Mouse (Mus musculus): ENCODE results near the gene Dnlz. TPM values are rescaled to one million over a fixed set of nuclear protein-coding genes. Genes with fewer than 3 reads are reported as not detected.

The Dnlz gene
- polyA plus RNA-seq, 1 experiment from 2014 or later, result 25.1 TPM

DNA sequence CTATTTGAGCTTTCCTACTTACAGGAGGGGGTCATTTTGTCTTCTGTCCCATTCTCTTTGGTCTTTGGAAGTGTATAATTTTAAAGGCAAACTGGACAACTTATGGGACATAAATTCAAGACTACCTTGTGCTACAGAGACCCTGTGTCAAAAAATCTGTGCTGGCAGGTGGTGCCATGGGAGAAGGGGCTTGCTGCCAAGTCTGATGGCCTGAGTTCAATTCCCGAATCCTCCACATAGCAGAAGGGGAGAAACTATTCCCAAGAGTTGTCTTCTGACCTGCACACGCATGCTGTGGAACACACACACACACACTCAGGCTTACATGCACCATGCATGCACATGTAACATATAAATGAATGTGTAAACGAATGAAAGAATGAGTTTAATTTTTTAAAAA, 45.2 kb downstream of the Dnlz start:
- DNase-seq (ENCODE audit: low spot score), result no peak
- H3K4me1 ChIP-seq (ENCODE audit: control insufficient read depth, insufficient read depth, low read length), result peaks cover 6% of the 10 kb centered on the region; the same call in 1 of the 2 replicates
- H3K4me2 ChIP-seq (ENCODE audit: low read depth, low read length), result no peak overlapping the region
- no peak overlapping the region for H3K4me3 ChIP-seq (ENCODE audit: low read depth, low read length)
- no peaks in the 10 kb centered on the region for H3K9me3 ChIP-seq (replicated peaks; ENCODE audit: control insufficient read depth, low read length)
- H3K9ac ChIP-seq (replicated peaks; ENCODE audit: low read length), result no peak overlapping the region
- no peaks in the 10 kb centered on the region for H3K36me3 ChIP-seq (replicated peaks; ENCODE audit: control insufficient read depth, insufficient read depth, low read depth, low read length)
- H3K27me3 ChIP-seq (ENCODE audit: control insufficient read depth, insufficient read depth, low read length), result no peaks in the 10 kb centered on the region
- ATAC-seq (replicated peaks; ENCODE audit: insufficient number of reproducible peaks, low FRiP score, low TSS enrichment, low read depth), result no peak
- H3K27ac ChIP-seq (replicated peaks; ENCODE audit: low read depth, low read length), result no peak overlapping the region
- 90% methylated on average over 3 of the region's 3 CpGs for WGBS

DNA sequence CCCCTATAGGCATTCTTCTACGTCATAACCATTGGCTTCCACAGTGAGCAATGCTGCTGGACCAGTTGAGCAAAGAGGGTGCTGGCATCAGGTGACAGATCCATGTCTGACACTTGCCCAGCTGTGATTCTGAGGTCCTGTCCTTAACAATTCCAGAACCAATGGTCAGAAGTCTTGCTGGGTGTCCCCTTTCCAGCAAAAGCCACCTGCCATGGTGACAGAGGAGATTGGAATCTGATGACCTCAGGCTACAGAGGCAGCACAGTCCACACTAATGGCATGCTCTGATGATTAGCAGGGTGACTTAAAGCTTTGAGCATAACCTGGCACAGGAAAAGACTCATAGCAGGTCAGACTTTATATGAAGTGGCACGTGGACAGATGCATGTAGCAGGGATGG, 46.4 kb downstream of the Dnlz start:
- DNase-seq (ENCODE audit: low spot score) (no peak), ATAC-seq (replicated peaks; ENCODE audit: insufficient number of reproducible peaks, low FRiP score, low TSS enrichment, low read depth) (no peak)
- Histone ChIP-seq H3K9ac (replicated peaks; ENCODE audit: low read length) (no peak overlapping the region), H3K9me3 (replicated peaks; ENCODE audit: control insufficient read depth, low read length) (no peaks in the 10 kb centered on the region), H3K4me1 (ENCODE audit: control insufficient read depth, insufficient read depth, low read length) (peaks cover 6% of the 10 kb centered on the region; the same call in 1 of the 2 replicates), H3K4me3 (ENCODE audit: low read depth, low read length) (no peak overlapping the region), H3K4me2 (ENCODE audit: low read depth, low read length) (no peak overlapping the region), H3K27ac (replicated peaks; ENCODE audit: low read depth, low read length) (no peak overlapping the region), H3K27me3 (ENCODE audit: control insufficient read depth, insufficient read depth, low read length) (no peaks in the 10 kb centered on the region), H3K36me3 (replicated peaks; ENCODE audit: control insufficient read depth, insufficient read depth, low read depth, low read length) (no peaks in the 10 kb centered on the region)
- WGBS, result 75% methylated on average over 2 of the region's 2 CpGs

DNA sequence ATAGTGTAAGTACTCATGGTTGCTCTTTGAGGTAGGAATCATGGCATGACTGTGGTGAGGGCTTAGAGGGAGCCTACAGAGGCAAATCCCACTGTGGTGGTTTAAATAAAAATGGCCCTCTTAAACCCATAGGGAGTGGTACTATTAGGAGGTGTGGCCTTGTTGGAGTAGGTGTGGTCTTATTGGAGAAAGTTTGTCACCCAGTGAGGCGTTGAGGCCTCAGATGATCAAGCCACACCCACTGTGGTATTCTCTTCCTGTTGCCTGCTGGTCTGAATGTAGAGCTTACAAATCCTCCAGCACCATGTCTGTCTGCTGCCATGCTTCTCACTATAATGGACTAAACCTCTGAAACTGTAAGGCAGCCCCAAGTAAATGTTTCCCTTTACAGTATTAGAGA, 47.2 kb downstream of the Dnlz start:
- 76% methylated on average over 1 of the region's 1 CpGs for WGBS
- H3K36me3 ChIP-seq (replicated peaks; ENCODE audit: control insufficient read depth, insufficient read depth, low read depth, low read length), result no peaks in the 10 kb centered on the region
- ATAC-seq (replicated peaks; ENCODE audit: insufficient number of reproducible peaks, low FRiP score, low TSS enrichment, low read depth) (no peak), DNase-seq (ENCODE audit: low spot score) (no peak)
- H3K27ac ChIP-seq (replicated peaks; ENCODE audit: low read depth, low read length), result no peak overlapping the region
- H3K4me1 ChIP-seq (ENCODE audit: control insufficient read depth, insufficient read depth, low read length), result peaks cover 6% of the 10 kb centered on the region; the same call in 1 of the 2 replicates
- no peak overlapping the region for H3K9ac ChIP-seq (replicated peaks; ENCODE audit: low read length)
- no peaks in the 10 kb centered on the region for H3K27me3 ChIP-seq (ENCODE audit: control insufficient read depth, insufficient read depth, low read length)
- H3K4me3 ChIP-seq (ENCODE audit: low read depth, low read length), result no peak overlapping the region
- H3K9me3 ChIP-seq (replicated peaks; ENCODE audit: control insufficient read depth, low read length), result no peaks in the 10 kb centered on the region
- no peak overlapping the region for H3K4me2 ChIP-seq (ENCODE audit: low read depth, low read length)

DNA sequence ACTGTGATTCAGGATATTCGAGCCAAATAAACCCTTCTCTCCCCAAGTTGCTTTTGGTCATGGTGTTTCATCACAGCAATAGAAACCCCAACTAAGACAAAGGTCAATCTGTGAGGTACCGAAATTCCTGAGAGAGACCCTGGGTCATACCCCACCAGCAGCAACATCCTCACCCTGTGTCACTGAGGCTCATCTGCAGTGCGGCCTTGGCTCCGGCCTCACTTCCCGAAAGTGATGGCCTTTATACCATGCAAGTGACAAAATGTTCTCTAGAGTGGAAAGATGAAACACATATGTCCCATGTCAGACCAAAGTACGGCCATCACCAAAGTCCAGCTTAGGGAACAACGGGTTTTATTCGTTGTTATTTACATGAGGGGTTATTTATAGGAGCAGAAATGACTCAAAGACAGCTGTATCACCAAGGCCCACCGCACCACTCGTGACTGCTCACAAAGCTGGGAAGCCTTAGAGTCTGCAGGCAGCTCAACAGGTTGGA, 49.9 kb downstream of the Dnlz start:
- no peak overlapping the region for H3K9ac ChIP-seq (replicated peaks; ENCODE audit: low read length)
- no peak overlapping the region for H3K4me2 ChIP-seq (ENCODE audit: low read depth, low read length)
- DNase-seq (ENCODE audit: low spot score) (no peak), ATAC-seq (replicated peaks; ENCODE audit: insufficient number of reproducible peaks, low FRiP score, low TSS enrichment, low read depth) (no peak)
- H3K27ac ChIP-seq (replicated peaks; ENCODE audit: low read depth, low read length), result no peak overlapping the region
- 83% methylated on average over 10 of the region's 10 CpGs for WGBS
- no peaks in the 10 kb centered on the region; the same call in 1 of the 2 replicates for H3K4me1 ChIP-seq (ENCODE audit: control insufficient read depth, insufficient read depth, low read length)
- no peaks in the 10 kb centered on the region for H3K9me3 ChIP-seq (replicated peaks; ENCODE audit: control insufficient read depth, low read length)
- H3K27me3 ChIP-seq (ENCODE audit: control insufficient read depth, insufficient read depth, low read length), result no peaks in the 10 kb centered on the region
- no peak overlapping the region for H3K4me3 ChIP-seq (ENCODE audit: low read depth, low read length)
- H3K36me3 ChIP-seq (replicated peaks; ENCODE audit: control insufficient read depth, insufficient read depth, low read depth, low read length), result no peaks in the 10 kb centered on the region

DNA sequence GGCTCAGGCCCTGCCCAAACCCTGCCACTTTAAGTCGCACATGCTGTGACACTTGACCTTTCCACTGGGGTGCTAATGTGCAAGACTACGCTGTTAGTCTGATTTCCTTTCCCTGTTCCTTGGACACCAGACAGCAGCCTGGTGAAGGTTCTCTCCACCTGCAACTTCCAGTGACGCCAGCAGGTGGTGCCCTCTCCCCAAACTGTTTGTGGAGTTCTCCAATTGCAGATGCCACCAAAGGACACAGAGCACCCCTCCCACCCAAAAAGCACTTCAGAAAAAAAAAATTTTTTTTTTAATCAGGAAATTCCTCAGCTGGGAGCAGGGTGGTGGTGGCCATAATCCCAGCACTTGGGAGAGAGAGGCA, 51.1 kb downstream of the Dnlz start:
- ATAC-seq (replicated peaks; ENCODE audit: insufficient number of reproducible peaks, low FRiP score, low TSS enrichment, low read depth) (no peak), DNase-seq (ENCODE audit: low spot score) (peak; percentile 92)
- Histone ChIP-seq H3K27me3 (ENCODE audit: control insufficient read depth, insufficient read depth, low read length) (no peaks in the 10 kb centered on the region), H3K27ac (replicated peaks; ENCODE audit: low read depth, low read length) (no peak overlapping the region), H3K9me3 (replicated peaks; ENCODE audit: control insufficient read depth, low read length) (no peaks in the 10 kb centered on the region), H3K4me2 (ENCODE audit: low read depth, low read length) (no peak overlapping the region), H3K9ac (replicated peaks; ENCODE audit: low read length) (no peak overlapping the region), H3K36me3 (replicated peaks; ENCODE audit: control insufficient read depth, insufficient read depth, low read depth, low read length) (no peaks in the 10 kb centered on the region), H3K4me3 (ENCODE audit: low read depth, low read length) (no peak overlapping the region), H3K4me1 (ENCODE audit: control insufficient read depth, insufficient read depth, low read length) (no peaks in the 10 kb centered on the region; the same call in 1 of the 2 replicates)
- WGBS, result 0% methylated on average over 3 of the region's 3 CpGs

DNA sequence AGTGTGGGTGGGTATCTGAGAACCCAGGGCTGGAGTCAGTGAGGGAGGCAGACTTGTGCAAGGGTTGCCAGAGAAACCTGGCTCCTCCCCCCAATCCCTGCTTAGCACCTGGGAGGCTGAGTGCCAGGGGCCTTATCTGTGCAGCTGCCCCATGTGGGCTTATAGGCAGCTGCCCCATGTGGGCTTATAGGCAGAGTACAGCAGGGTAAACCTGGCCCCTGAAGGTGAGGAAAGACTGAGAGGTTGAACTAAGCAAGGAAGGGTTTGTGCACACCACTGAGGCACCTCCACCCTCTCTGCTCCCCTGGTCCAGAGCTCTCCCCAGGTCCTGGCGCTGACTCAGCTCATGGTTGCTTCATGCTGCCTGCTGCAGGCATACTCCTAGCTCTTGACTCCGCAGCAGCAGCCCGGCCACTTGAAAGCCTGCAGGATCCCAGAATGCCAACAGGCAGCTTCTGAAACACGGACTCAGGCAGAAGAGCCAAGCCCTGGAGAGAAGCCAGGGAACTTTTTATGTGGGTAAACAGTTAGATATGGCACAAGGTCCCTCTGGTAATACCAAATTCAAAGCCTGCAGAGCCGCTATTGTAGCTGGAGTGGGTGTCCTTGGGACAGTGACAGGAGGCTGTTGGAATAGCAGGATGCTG, 51.6 kb downstream of the Dnlz start:
- no peaks in the 10 kb centered on the region for H3K27me3 ChIP-seq (ENCODE audit: control insufficient read depth, insufficient read depth, low read length)
- H3K9me3 ChIP-seq (replicated peaks; ENCODE audit: control insufficient read depth, low read length), result no peaks in the 10 kb centered on the region
- WGBS, result 45% methylated on average over 5 of the region's 5 CpGs
- H3K4me2 ChIP-seq (ENCODE audit: low read depth, low read length), result no peak overlapping the region
- DNase-seq (ENCODE audit: low spot score) (no peak), ATAC-seq (replicated peaks; ENCODE audit: insufficient number of reproducible peaks, low FRiP score, low TSS enrichment, low read depth) (no peak; the same call in 1 of the 2 replicates)
- no peak overlapping the region for H3K4me3 ChIP-seq (ENCODE audit: low read depth, low read length)
- no peaks in the 10 kb centered on the region for H3K36me3 ChIP-seq (replicated peaks; ENCODE audit: control insufficient read depth, insufficient read depth, low read depth, low read length)
- H3K9ac ChIP-seq (replicated peaks; ENCODE audit: low read length), result no peak overlapping the region
- H3K4me1 ChIP-seq (ENCODE audit: control insufficient read depth, insufficient read depth, low read length), result no peaks in the 10 kb centered on the region; the same call in 1 of the 2 replicates
- H3K27ac ChIP-seq (replicated peaks; ENCODE audit: low read depth, low read length), result no peak overlapping the region

DNA sequence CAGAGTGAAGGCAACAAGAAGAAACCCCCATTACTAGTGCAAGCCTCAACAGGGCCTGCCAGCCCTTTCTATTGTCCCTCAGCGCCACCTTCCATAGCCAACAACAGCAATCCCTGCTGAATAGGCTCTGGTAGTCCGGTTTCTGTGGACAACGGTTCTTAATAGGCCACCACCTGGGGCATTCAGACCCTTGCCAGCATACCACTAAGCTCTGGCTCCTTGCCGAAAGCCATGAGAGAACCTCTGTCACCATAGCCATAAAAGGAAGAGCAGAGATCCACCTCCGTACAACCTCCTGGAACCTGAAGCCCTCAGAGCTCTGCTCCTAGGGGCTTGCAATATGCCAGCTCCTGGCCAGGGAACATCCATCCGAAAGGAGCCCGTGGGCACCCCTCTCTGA, 52.6 kb downstream of the Dnlz start:
- H3K36me3 ChIP-seq (replicated peaks; ENCODE audit: control insufficient read depth, insufficient read depth, low read depth, low read length), result no peaks in the 10 kb centered on the region
- H3K9ac ChIP-seq (replicated peaks; ENCODE audit: low read length), result no peak overlapping the region
- H3K4me1 ChIP-seq (ENCODE audit: control insufficient read depth, insufficient read depth, low read length), result no peaks in the 10 kb centered on the region; the same call in 1 of the 2 replicates
- no peaks in the 10 kb centered on the region for H3K9me3 ChIP-seq (replicated peaks; ENCODE audit: control insufficient read depth, low read length)
- H3K27ac ChIP-seq (replicated peaks; ENCODE audit: low read depth, low read length), result no peak overlapping the region
- no peak overlapping the region for H3K4me3 ChIP-seq (ENCODE audit: low read depth, low read length)
- no peaks in the 10 kb centered on the region for H3K27me3 ChIP-seq (ENCODE audit: control insufficient read depth, insufficient read depth, low read length)
- ATAC-seq (replicated peaks; ENCODE audit: insufficient number of reproducible peaks, low FRiP score, low TSS enrichment, low read depth) (no peak), DNase-seq (ENCODE audit: low spot score) (no peak)
- H3K4me2 ChIP-seq (ENCODE audit: low read depth, low read length), result no peak overlapping the region
- 36% methylated on average over 7 of the region's 7 CpGs for WGBS

DNA sequence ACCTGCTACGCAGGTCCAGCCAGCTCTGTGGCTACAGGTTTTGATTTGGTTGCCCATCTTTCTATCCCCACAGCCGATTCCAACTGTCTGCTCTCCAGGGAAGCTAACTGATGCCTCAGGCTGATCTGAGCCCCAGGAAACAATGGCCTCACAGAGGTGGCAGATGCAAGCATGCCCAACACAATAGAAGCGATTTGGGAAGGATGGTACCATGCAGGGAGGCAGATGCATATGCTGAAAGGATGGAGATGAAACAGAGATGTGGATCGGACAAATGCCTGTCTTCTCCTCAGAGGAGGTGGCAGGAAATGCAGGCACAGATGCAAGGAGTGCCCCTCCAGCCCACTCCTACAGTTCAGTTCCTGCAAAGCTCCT, 53.1 kb downstream of the Dnlz start:
- Histone ChIP-seq H3K4me1 (ENCODE audit: control insufficient read depth, insufficient read depth, low read length) (no peaks in the 10 kb centered on the region; the same call in 1 of the 2 replicates), H3K4me3 (ENCODE audit: low read depth, low read length) (no peak overlapping the region), H3K9me3 (replicated peaks; ENCODE audit: control insufficient read depth, low read length) (no peaks in the 10 kb centered on the region), H3K36me3 (replicated peaks; ENCODE audit: control insufficient read depth, insufficient read depth, low read depth, low read length) (no peaks in the 10 kb centered on the region), H3K27ac (replicated peaks; ENCODE audit: low read depth, low read length) (no peak overlapping the region), H3K4me2 (ENCODE audit: low read depth, low read length) (no peak overlapping the region), H3K9ac (replicated peaks; ENCODE audit: low read length) (peak overlapping the region; percentile 25; the same call in 1 of the 2 replicates), H3K27me3 (ENCODE audit: control insufficient read depth, insufficient read depth, low read length) (no peaks in the 10 kb centered on the region)
- 6% methylated on average over 4 of the region's 4 CpGs for WGBS
- ATAC-seq (replicated peaks; ENCODE audit: insufficient number of reproducible peaks, low FRiP score, low TSS enrichment, low read depth) (no peak), DNase-seq (ENCODE audit: low spot score) (no peak)
